Mouse (Mus musculus) midbrain, embryonic 16.5 days (tissue): ENCODE data around the gene Rpp25l. TPM values are rescaled to one million over a fixed set of nuclear protein-coding genes. Genes with fewer than 3 reads are reported as not detected.

Experiments used
- ATAC-seq: fragments of 200-750 bp; cut with Nextera tagmentation; 2 replicates; pipeline ENCODE4 v1.8.0; 2017; ENCODE audit warnings: moderate TSS enrichment
- H3K27ac ChIP-seq: fragments of 300-500 bp; sonication (generic); 2 replicates; pipeline ENCODE4 v1.5.1; 2014; ENCODE audit warnings: mild to moderate bottlenecking, low read length, mixed read lengths
- H3K27me3 ChIP-seq: fragments of 300-500 bp; sonication (generic); 2 replicates; pipeline ENCODE4 v1.6.1; 2014; ENCODE audit warnings: low read depth, low read length, mixed read lengths; ENCODE audit not compliant: control insufficient read depth, insufficient read depth
- H3K36me3 ChIP-seq: fragments of 300-500 bp; sonication (generic); 2 replicates; pipeline ENCODE4 v1.6.1; 2014; ENCODE audit warnings: mild to moderate bottlenecking, low read length, moderate library complexity, mixed read lengths; ENCODE audit not compliant: control insufficient read depth, insufficient read depth
- H3K4me1 ChIP-seq: fragments of 300-500 bp; sonication (generic); 2 replicates; pipeline ENCODE4 v1.6.1; 2014; ENCODE audit warnings: mild to moderate bottlenecking, low read length, mixed read lengths; ENCODE audit not compliant: control insufficient read depth, insufficient read depth
- H3K4me2 ChIP-seq: fragments of 300-500 bp; sonication (generic); 2 replicates; pipeline ENCODE4 v1.6.1; 2014; ENCODE audit warnings: mild to moderate bottlenecking, low read length, mixed read lengths
- H3K4me3 ChIP-seq: fragments of 300-500 bp; sonication (generic); 2 replicates; pipeline ENCODE4 v1.5.1; 2014; ENCODE audit warnings: low read depth, mild to moderate bottlenecking, low read length, moderate library complexity, mixed read lengths
- H3K9ac ChIP-seq: fragments of 300-500 bp; sonication (generic); 2 replicates; pipeline ENCODE4 v1.6.1; 2014; ENCODE audit warnings: low read depth, low read length, mixed read lengths
- H3K9me3 ChIP-seq: fragments of 300-500 bp; sonication (generic); replicated peaks from 2 replicates; pipeline ENCODE4 v1.6.1; 2014; ENCODE audit warnings: mild to moderate bottlenecking, low read length, mixed read lengths; ENCODE audit not compliant: control insufficient read depth, poor library complexity, severe bottlenecking
- WGBS: fragments of 180-500 bp; shearing (Covaris S2); extraction: QIAGEN DNeasy Blood & Tissue Kit; methylation state at CpG from one replicate; pipeline ENCODE4 v1.1.7; 2014; 5-methylcytosine and 5-hydroxymethylcytosine counted together
- polyA plus RNA-seq: library from polyadenylated mRNA; unstranded; fragments of >200 nt; fragmentation: Nextera tagmentation; extraction: Ambion mirVana; gene quantifications from 2 replicates; pipeline ENCODE4 v1.2.1, GENCODE M21; 2015

The Rpp25l gene
- polyA plus RNA-seq, 1 experiment from 2014 or later, result 52.4 TPM

GRCm38 (mm10) chr4:41715596-41715995, 2.3 kb upstream of the Rpp25l start:
- H3K9me3 ChIP-seq, result no peaks in the 10 kb centered on the region
- H3K27me3 ChIP-seq, result no peaks in the 10 kb centered on the region
- no peak overlapping the region for H3K4me3 ChIP-seq
- peaks cover 31% of the 10 kb centered on the region for H3K4me1 ChIP-seq
- H3K27ac ChIP-seq, result no peak overlapping the region
- no peak overlapping the region for H3K9ac ChIP-seq
- peaks cover 20% of the 10 kb centered on the region for H3K36me3 ChIP-seq
- ATAC-seq, result no peak
- no peak overlapping the region for H3K4me2 ChIP-seq
- WGBS, result 84% methylated on average over 5 of the region's 5 CpGs

- no peak overlapping the region for H3K4me2 ChIP-seq
- no peak for ATAC-seq
- H3K9ac ChIP-seq, result no peak overlapping the region
- H3K4me3 ChIP-seq, result no peak overlapping the region
- no peaks in the 10 kb centered on the region for H3K27me3 ChIP-seq
- H3K36me3 ChIP-seq, result peaks cover 20% of the 10 kb centered on the region
- H3K4me1 ChIP-seq, result peaks cover 31% of the 10 kb centered on the region
- WGBS, result 78% methylated on average over 8 of the region's 8 CpGs
- H3K9me3 ChIP-seq, result no peaks in the 10 kb centered on the region
- H3K27ac ChIP-seq, result no peak overlapping the region
These were observed 1.7 kb upstream of the Rpp25l start for GRCm38 (mm10) chr4:41715082-41715481.

- H3K9me3 ChIP-seq, result no peaks in the 10 kb centered on the region
- peak overlapping the region; percentile 90 for H3K4me2 ChIP-seq
- H3K9ac ChIP-seq, result 0 out of 2 replicates have a peak overlapping the region, but pooled peaks have one; percentile 39
These were observed 942 bp upstream of the Rpp25l start for GRCm38 (mm10) chr4:41714276-41714675.

GRCm38 (mm10) chr4:41712421-41713196, 725 bp downstream of the Rpp25l start:
- Histone ChIP-seq H3K4me2 (peak overlapping the region; percentile 90), H3K4me1 (peaks cover 36% of the 10 kb centered on the region), H3K27ac (peak overlapping the region; percentile 86), H3K36me3 (peaks cover 4% of the 10 kb centered on the region), H3K27me3 (no peaks in the 10 kb centered on the region), H3K9ac (peak overlapping the region; percentile 89), H3K9me3 (no peaks in the 10 kb centered on the region), H3K4me3 (peak overlapping the region; percentile 71)
- WGBS, result 39% methylated on average over 31 of the region's 31 CpGs
- peak; percentile 19 for ATAC-seq

More at GRCm38 (mm10) chr4:41714276-41714675, 942 bp upstream of the Rpp25l start:
- H3K27me3 ChIP-seq, result no peaks in the 10 kb centered on the region
- H3K4me1 ChIP-seq, result peaks cover 31% of the 10 kb centered on the region
- H3K36me3 ChIP-seq, result peaks cover 16% of the 10 kb centered on the region
- H3K4me3 ChIP-seq, result peak overlapping the region; percentile 71
- WGBS, result 10% methylated on average over 8 of the region's 8 CpGs
- ATAC-seq, result peak; percentile 18; the same call in 1 of the 2 replicates
- H3K27ac ChIP-seq, result no peak overlapping the region

- Histone ChIP-seq H3K9ac (peak overlapping the region; percentile 89), H3K27me3 (no peaks in the 10 kb centered on the region), H3K36me3 (no peaks in the 10 kb centered on the region; the same call in 1 of the 2 replicates), H3K4me1 (peaks cover 44% of the 10 kb centered on the region), H3K27ac (no peak overlapping the region), H3K9me3 (no peaks in the 10 kb centered on the region), H3K4me3 (peak overlapping the region; percentile 71), H3K4me2 (peak overlapping the region; percentile 90)
- no peak for ATAC-seq
- 72% methylated on average over 16 of the region's 16 CpGs for WGBS
These were observed 1.5 kb downstream of the Rpp25l start for GRCm38 (mm10) chr4:41711705-41712375.

- peaks cover 54% of the 10 kb centered on the region for H3K4me1 ChIP-seq
These were observed 3.1 kb downstream of the Rpp25l start for GRCm38 (mm10) chr4:41710229-41710628.

GRCm38 (mm10) chr4:41708192-41708745, 5.1 kb downstream of the Rpp25l start:
- no peaks in the 10 kb centered on the region for H3K27me3 ChIP-seq
- H3K9me3 ChIP-seq, result no peaks in the 10 kb centered on the region
- H3K27ac ChIP-seq, result peak overlapping the region; percentile 62; the same call in 1 of the 2 replicates
- ATAC-seq, result peak; percentile 39
- no peaks in the 10 kb centered on the region for H3K36me3 ChIP-seq
- no peak overlapping the region for H3K9ac ChIP-seq
- WGBS, result 42% methylated on average over 8 of the region's 8 CpGs
- no peak overlapping the region for H3K4me2 ChIP-seq
- no peak overlapping the region for H3K4me3 ChIP-seq
- H3K4me1 ChIP-seq, result peaks cover 41% of the 10 kb centered on the region

More at GRCm38 (mm10) chr4:41710229-41710628, 3.1 kb downstream of the Rpp25l start:
- WGBS, result 70% methylated on average over 4 of the region's 4 CpGs
- Histone ChIP-seq H3K9me3 (no peaks in the 10 kb centered on the region), H3K27me3 (no peaks in the 10 kb centered on the region), H3K4me2 (no peak overlapping the region), H3K36me3 (no peaks in the 10 kb centered on the region), H3K9ac (no peak overlapping the region), H3K27ac (no peak overlapping the region), H3K4me3 (no peak overlapping the region)
- no peak for ATAC-seq

- Histone ChIP-seq H3K27ac (peak overlapping the region; percentile 62), H3K4me2 (peak overlapping the region; percentile 21), H3K4me3 (no peak overlapping the region), H3K27me3 (no peaks in the 10 kb centered on the region), H3K36me3 (no peaks in the 10 kb centered on the region), H3K9ac (0 out of 2 replicates have a peak overlapping the region, but pooled peaks have one; percentile 15), H3K9me3 (no peaks in the 10 kb centered on the region), H3K4me1 (peaks cover 32% of the 10 kb centered on the region)
- ATAC-seq, result peak; percentile 81
- WGBS, result 1% methylated on average over 13 of the region's 13 CpGs
These were observed 6.3 kb downstream of the Rpp25l start for GRCm38 (mm10) chr4:41707011-41707535.
